Mouse (Mus musculus): Measurements from ENCODE around the gene Map10. TPM values are rescaled to one million over a fixed set of nuclear protein-coding genes. Genes with fewer than 3 reads are reported as not detected.

Gene Map10
- total RNA-seq (2021): 5.5 and 6.8 TPM in 2 replicates
- long read RNA-seq, transcript Map10-201 (1 exons, 3,542 nt): major isoform, 10 of 10 reads
- long read RNA-seq, partial matches to known transcripts: 0 of 10 reads
- long read RNA-seq, other reads (novel, unspliced or antisense): 0 of 10 reads

- DNase-seq: peak; percentile 87
Observed at GRCm38 (mm10) chr8:125669700-125670195, at the start of gene Map10. Gene Map10, plus strand, starts transcription at chr8:125669818.

GRCm38 (mm10) chr8:125620301-125620700 is 49.3 kb upstream of the Map10 start:
- no peak for DNase-seq

- DNase-seq: no peak
Observed at GRCm38 (mm10) chr8:125624287-125624686, 45.3 kb upstream of the Map10 start.

- no peak for DNase-seq
Observed at GRCm38 (mm10) chr8:125626381-125626780, 43.2 kb upstream of the Map10 start.

- DNase-seq: no peak
Observed at GRCm38 (mm10) chr8:125628834-125629233, 40.8 kb upstream of the Map10 start.

- DNase-seq: no peak
Observed at GRCm38 (mm10) chr8:125638411-125639058, 31.1 kb upstream of the Map10 start.

GRCm38 (mm10) chr8:125639631-125640030 is 30.0 kb upstream of the Map10 start:
- no peak for DNase-seq

- DNase-seq: no peak
Observed at GRCm38 (mm10) chr8:125640766-125641165, 28.9 kb upstream of the Map10 start.

GRCm38 (mm10) chr8:125641808-125642207 is 27.8 kb upstream of the Map10 start:
- peak; percentile 44 for DNase-seq

GRCm38 (mm10) chr8:125645757-125646478 is 23.7 kb upstream of the Map10 start:
- no peak for DNase-seq

- DNase-seq: no peak
Observed at GRCm38 (mm10) chr8:125649447-125649846, 20.2 kb upstream of the Map10 start.

GRCm38 (mm10) chr8:125654821-125655220 is 14.8 kb upstream of the Map10 start:
- no peak for DNase-seq

- DNase-seq: no peak
Observed at GRCm38 (mm10) chr8:125658508-125658907, 11.1 kb upstream of the Map10 start.

- DNase-seq: no peak
Observed at GRCm38 (mm10) chr8:125658926-125659325, 10.7 kb upstream of the Map10 start.

- DNase-seq: no peak
Observed at GRCm38 (mm10) chr8:125660397-125660796, 9.2 kb upstream of the Map10 start.

- DNase-seq: no peak
Observed at GRCm38 (mm10) chr8:125661958-125662668, 7.5 kb upstream of the Map10 start.

GRCm38 (mm10) chr8:125662669-125663048 is 7.0 kb upstream of the Map10 start:
- DNase-seq: no peak

- no peak for DNase-seq
Observed at GRCm38 (mm10) chr8:125665183-125665875, 4.3 kb upstream of the Map10 start.

GRCm38 (mm10) chr8:125665876-125666186 is 3.8 kb upstream of the Map10 start:
- no peak for DNase-seq

GRCm38 (mm10) chr8:125666201-125666600 is 3.4 kb upstream of the Map10 start:
- DNase-seq: no peak

GRCm38 (mm10) chr8:125667248-125667647 is 2.4 kb upstream of the Map10 start:
- no peak for DNase-seq

GRCm38 (mm10) chr8:125669159-125669699 is 389 bp upstream of the Map10 start:
- no peak for DNase-seq

Measured in adrenal gland, postnatal 25 days (tissue).